Mouse (Mus musculus) hindbrain, embryonic 16.5 days (tissue): ENCODE results near the gene Sez6l2. TPM values are rescaled to one million over a fixed set of nuclear protein-coding genes. Genes with fewer than 3 reads are reported as not detected.

Experiments
- ATAC-seq: fragments of 200-750 bp; cut with Nextera tagmentation; 2 replicates; pipeline ENCODE4 v1.8.0; 2017; ENCODE audit warnings: moderate TSS enrichment, moderate library complexity
- H3K27ac ChIP-seq: fragments of 300-500 bp; sonication (generic); 2 replicates; pipeline ENCODE4 v1.5.1; 2014; ENCODE audit warnings: low read depth, mild to moderate bottlenecking, control low read depth, low read length, moderate library complexity
- H3K27me3 ChIP-seq: fragments of 300-500 bp; sonication (generic); replicated peaks from 2 replicates; pipeline ENCODE4 v1.6.1; 2014; ENCODE audit warnings: low read length; ENCODE audit not compliant: control insufficient read depth, insufficient read depth
- H3K36me3 ChIP-seq: fragments of 300-500 bp; sonication (generic); 2 replicates; pipeline ENCODE4 v1.6.1; 2014; ENCODE audit warnings: mild to moderate bottlenecking, low read length, moderate library complexity, mixed read lengths; ENCODE audit not compliant: control insufficient read depth, insufficient read depth
- H3K4me1 ChIP-seq: fragments of 300-500 bp; sonication (generic); 2 replicates; pipeline ENCODE4 v1.6.1; 2014; ENCODE audit warnings: low read depth, low read length; ENCODE audit not compliant: control insufficient read depth, insufficient read depth
- H3K4me2 ChIP-seq: fragments of 300-500 bp; sonication (generic); 2 replicates; pipeline ENCODE4 v1.6.1; 2014; ENCODE audit warnings: mild to moderate bottlenecking, low read length, control low read depth, moderate library complexity
- H3K4me3 ChIP-seq: fragments of 300-500 bp; sonication (generic); 2 replicates; pipeline ENCODE4 v1.5.1; 2014; ENCODE audit warnings: mild to moderate bottlenecking, low read length, control low read depth, moderate library complexity
- H3K9ac ChIP-seq: fragments of 300-500 bp; sonication (generic); 2 replicates; pipeline ENCODE4 v1.6.1; 2014; ENCODE audit warnings: low read depth, mild to moderate bottlenecking, control low read depth, low read length, moderate library complexity
- H3K9me3 ChIP-seq: fragments of 300-500 bp; sonication (generic); 2 replicates; pipeline ENCODE4 v1.6.1; 2014; ENCODE audit warnings: mild to moderate bottlenecking, low read length, moderate library complexity; ENCODE audit not compliant: control insufficient read depth
- WGBS: fragments of 180-500 bp; shearing (Covaris S2); extraction: QIAGEN DNeasy Blood & Tissue Kit; methylation state at CpG from one replicate; pipeline ENCODE4 v1.1.7; 2014; 5-methylcytosine and 5-hydroxymethylcytosine counted together
- polyA plus RNA-seq: library from polyadenylated mRNA; unstranded; fragments of >200 nt; fragmentation: Nextera tagmentation; extraction: Ambion mirVana; gene quantifications from 2 replicates; pipeline ENCODE4 v1.2.1, GENCODE M21; 2015

Gene Sez6l2
- polyA plus RNA-seq, 1 experiment from 2014 or later = 56.7 TPM

- ATAC-seq = peak; percentile 7; the same call in 1 of the 2 replicates
- peaks cover 28% of the 10 kb centered on the region for H3K4me1 ChIP-seq
Measured at GRCm38 (mm10) chr7:126950647-126951615, 568 bp downstream of the Sez6l2 start.

GRCm38 (mm10) chr7:126951741-126952140 is 1.4 kb downstream of the Sez6l2 start:
- H3K4me1 ChIP-seq = peaks cover 28% of the 10 kb centered on the region
- WGBS = 21% methylated on average over 4 of the region's 4 CpGs
- H3K27me3 ChIP-seq = no peaks in the 10 kb centered on the region
- peak overlapping the region; percentile 93 for H3K4me2 ChIP-seq
- H3K9ac ChIP-seq = peak overlapping the region; percentile 78
- peak overlapping the region; percentile 70 for H3K4me3 ChIP-seq
- ATAC-seq = no peak
- H3K9me3 ChIP-seq = no peaks in the 10 kb centered on the region
- 0 out of 2 replicates have a peak, but pooled peaks cover 2% of the 10 kb centered on the region for H3K36me3 ChIP-seq
- peak overlapping the region; percentile 58 for H3K27ac ChIP-seq

More at GRCm38 (mm10) chr7:126950647-126951615, 568 bp downstream of the Sez6l2 start:
- Histone ChIP-seq H3K9ac (peak overlapping the region; percentile 78), H3K4me3 (peak overlapping the region; percentile 70), H3K36me3 (no peaks in the 10 kb centered on the region; the same call in 1 of the 2 replicates), H3K4me2 (peak overlapping the region; percentile 93), H3K9me3 (no peaks in the 10 kb centered on the region), H3K27me3 (no peaks in the 10 kb centered on the region), H3K27ac (peak overlapping the region; percentile 93)
- 5% methylated on average over 26 of the region's 26 CpGs for WGBS

DNA sequence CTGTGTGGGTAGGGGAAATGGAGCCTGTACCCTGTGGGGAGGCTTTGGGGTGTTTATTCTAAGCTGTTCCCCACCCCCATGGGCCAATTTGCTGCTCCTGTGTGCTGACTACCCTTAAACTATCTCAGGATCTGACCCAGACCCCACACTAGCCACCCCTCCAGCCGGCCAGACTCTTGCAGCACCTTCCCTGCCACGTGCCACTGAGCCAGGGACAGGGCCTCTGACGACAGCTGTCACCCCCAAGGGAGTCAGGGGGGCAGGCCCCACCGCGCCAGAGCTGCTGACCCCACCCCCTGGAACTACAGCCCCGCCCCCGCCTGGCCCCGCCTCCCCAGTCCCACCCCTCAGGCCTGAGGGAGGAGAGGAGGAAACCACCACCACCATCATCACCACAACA is 2.3 kb downstream of the Sez6l2 start:
- Histone ChIP-seq H3K4me3 (peak overlapping the region; percentile 70), H3K36me3 (peaks cover 7% of the 10 kb centered on the region; the same call in 1 of the 2 replicates), H3K27me3 (no peaks in the 10 kb centered on the region), H3K9ac (peak overlapping the region; percentile 43), H3K4me1 (peaks cover 27% of the 10 kb centered on the region), H3K9me3 (no peaks in the 10 kb centered on the region), H3K27ac (no peak overlapping the region), H3K4me2 (peak overlapping the region; percentile 93)
- ATAC-seq = no peak
- WGBS = 3% methylated on average over 8 of the region's 8 CpGs

GRCm38 (mm10) chr7:126955125-126955524 is 4.8 kb downstream of the Sez6l2 start:
- H3K9me3 ChIP-seq = no peaks in the 10 kb centered on the region
- H3K36me3 ChIP-seq = peaks cover 22% of the 10 kb centered on the region
- ATAC-seq = no peak
- no peak overlapping the region; the same call in 1 of the 2 replicates for H3K9ac ChIP-seq
- H3K4me1 ChIP-seq = peaks cover 15% of the 10 kb centered on the region
- H3K27me3 ChIP-seq = no peaks in the 10 kb centered on the region
- H3K4me2 ChIP-seq = no peak overlapping the region
- no peak overlapping the region for H3K4me3 ChIP-seq
- no peak overlapping the region for H3K27ac ChIP-seq
- WGBS = 71% methylated on average over 3 of the region's 3 CpGs

DNA sequence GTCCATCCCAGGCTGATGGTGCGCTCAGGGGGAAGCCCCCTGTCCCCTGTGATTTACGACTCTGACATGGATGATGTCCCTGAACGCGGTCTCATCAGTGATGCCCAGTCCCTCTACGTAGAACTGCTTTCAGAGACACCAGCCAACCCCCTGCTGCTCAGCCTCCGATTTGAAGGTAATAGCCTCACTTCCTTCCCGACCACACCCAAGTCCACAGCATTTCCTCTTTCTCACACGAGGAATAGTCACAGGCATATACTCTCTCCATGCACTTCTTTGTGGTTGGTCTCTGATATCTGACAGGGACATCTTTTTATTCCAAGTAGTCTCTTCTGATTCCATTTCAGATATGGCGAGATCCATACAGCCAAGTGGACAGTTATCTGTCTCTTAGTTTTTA is 9.4 kb downstream of the Sez6l2 start:
- Histone ChIP-seq H3K9ac (no peak overlapping the region), H3K36me3 (peaks cover 47% of the 10 kb centered on the region), H3K4me2 (no peak overlapping the region), H3K4me3 (no peak overlapping the region), H3K4me1 (no peaks in the 10 kb centered on the region), H3K9me3 (no peaks in the 10 kb centered on the region), H3K27me3 (0 out of 2 replicates have a peak, but pooled peaks cover 3% of the 10 kb centered on the region), H3K27ac (no peak overlapping the region)
- no peak for ATAC-seq
- 71% methylated on average over 9 of the region's 9 CpGs for WGBS

DNA sequence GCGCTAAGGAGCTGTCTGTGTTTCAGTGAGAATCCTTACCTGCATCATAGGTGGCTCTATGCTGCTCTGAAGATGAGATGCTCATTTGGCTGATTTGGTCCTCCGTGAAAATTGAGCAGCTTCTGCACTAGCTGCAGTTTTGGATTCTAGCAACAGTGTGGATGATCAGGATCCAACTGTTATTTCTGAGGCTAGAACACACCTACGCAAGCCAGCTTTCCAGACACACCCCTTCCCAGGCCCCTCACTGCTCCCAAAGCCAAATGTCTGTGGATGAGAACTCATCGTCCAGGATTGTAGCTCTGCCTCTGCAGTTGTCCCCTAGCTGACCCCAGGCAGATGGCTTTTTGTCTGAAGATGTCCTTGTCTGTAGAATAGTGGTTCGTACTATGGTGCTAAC is 10.7 kb downstream of the Sez6l2 start:
- Histone ChIP-seq H3K36me3 (peaks cover 47% of the 10 kb centered on the region), H3K4me1 (no peaks in the 10 kb centered on the region), H3K4me3 (no peak overlapping the region), H3K4me2 (no peak overlapping the region), H3K27me3 (0 out of 2 replicates have a peak, but pooled peaks cover 3% of the 10 kb centered on the region), H3K27ac (no peak overlapping the region), H3K9me3 (no peaks in the 10 kb centered on the region), H3K9ac (no peak overlapping the region)
- 87% methylated on average over 5 of the region's 5 CpGs for WGBS
- ATAC-seq = no peak

DNA sequence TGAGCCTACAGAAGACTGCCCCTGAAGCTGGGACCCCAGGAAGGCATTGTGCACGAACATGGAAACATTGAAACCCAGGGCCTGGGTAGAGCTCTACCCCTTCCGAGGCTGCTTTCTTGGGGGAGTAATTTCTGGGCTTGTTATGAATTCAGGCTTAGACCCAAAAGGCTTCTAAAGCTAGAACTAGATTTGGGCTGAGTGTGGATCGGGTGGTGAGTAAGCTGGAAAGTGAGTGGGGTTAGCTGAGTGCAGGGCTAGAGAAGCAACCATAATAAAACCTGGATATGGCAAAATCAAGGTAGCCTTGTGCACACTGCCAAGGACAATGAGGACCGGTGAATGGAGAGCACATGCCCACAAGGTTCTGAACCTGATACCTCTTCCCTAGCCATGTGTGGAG is 11.6 kb downstream of the Sez6l2 start:
- H3K4me1 ChIP-seq = no peaks in the 10 kb centered on the region
- H3K4me3 ChIP-seq = no peak overlapping the region
- no peak for ATAC-seq
- H3K9ac ChIP-seq = no peak overlapping the region
- 0 out of 2 replicates have a peak, but pooled peaks cover 3% of the 10 kb centered on the region for H3K27me3 ChIP-seq
- 84% methylated on average over 4 of the region's 4 CpGs for WGBS
- peaks cover 44% of the 10 kb centered on the region for H3K36me3 ChIP-seq
- no peaks in the 10 kb centered on the region for H3K9me3 ChIP-seq
- H3K4me2 ChIP-seq = no peak overlapping the region
- no peak overlapping the region for H3K27ac ChIP-seq

- Histone ChIP-seq H3K27ac (no peak overlapping the region), H3K9ac (no peak overlapping the region), H3K36me3 (peaks cover 49% of the 10 kb centered on the region), H3K4me3 (no peak overlapping the region), H3K4me2 (no peak overlapping the region), H3K27me3 (0 out of 2 replicates have a peak, but pooled peaks cover 3% of the 10 kb centered on the region), H3K9me3 (no peaks in the 10 kb centered on the region), H3K4me1 (no peaks in the 10 kb centered on the region)
- 32% methylated on average over 19 of the region's 19 CpGs for WGBS
- no peak for ATAC-seq
Measured at GRCm38 (mm10) chr7:126963548-126964286, 13.4 kb downstream of the Sez6l2 start.

DNA sequence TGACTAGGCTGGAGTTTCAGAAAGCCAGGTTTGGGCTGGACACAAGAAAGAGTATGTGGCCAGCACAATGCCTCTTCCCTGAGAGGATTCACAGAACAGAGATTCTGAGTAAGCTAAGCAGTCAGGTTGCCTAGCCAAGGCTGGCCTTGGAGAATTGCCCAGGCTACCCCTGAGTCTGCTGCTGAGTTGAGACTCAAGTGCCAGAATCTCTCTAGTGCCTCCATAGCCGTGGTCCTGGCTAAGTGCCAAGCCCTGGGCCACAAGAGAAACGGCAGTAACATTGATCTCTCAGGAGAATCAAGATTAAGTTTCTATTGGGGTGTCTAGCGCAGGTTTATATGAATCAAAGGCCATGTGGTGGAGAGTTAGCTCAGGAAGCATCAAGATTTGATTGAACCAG is 15.2 kb downstream of the Sez6l2 start:
- Histone ChIP-seq H3K27me3 (0 out of 2 replicates have a peak, but pooled peaks cover 3% of the 10 kb centered on the region), H3K9ac (no peak overlapping the region), H3K36me3 (peaks cover 43% of the 10 kb centered on the region), H3K4me2 (no peak overlapping the region), H3K4me3 (no peak overlapping the region), H3K4me1 (no peaks in the 10 kb centered on the region), H3K27ac (no peak overlapping the region), H3K9me3 (no peaks in the 10 kb centered on the region)
- no peak for ATAC-seq
- 72% methylated on average over 3 of the region's 3 CpGs for WGBS
